Mouse (Mus musculus): ENCODE measurements around the gene Stard13. TPM values are rescaled to one million over a fixed set of nuclear protein-coding genes. Genes with fewer than 3 reads are reported as not detected.

Stard13 gene
- polyA plus RNA-seq (2015; fragmentation: Illumina TruSeq; extraction: RNeasy Lipid Tissue Mini Kit (QIAGEN cat#74804); ENCODE audit: low read depth, low replicate concordance): 7.7 TPM

GRCm38 (mm10) chr5:151233400-151234031, at the start of gene Stard13:
Gene Stard13, minus strand, starts transcription at chr5:151233836.

Other genes starting within 250 kb of the Stard13 start
- gene Gm42906, start 194.3 kb upstream of the Stard13 start, polyA plus RNA-seq (2015; fragmentation: Illumina TruSeq; extraction: RNeasy Lipid Tissue Mini Kit (QIAGEN cat#74804); ENCODE audit: low read depth, low replicate concordance): not detected

Data from brain, adult 10 weeks (tissue).